Mouse (Mus musculus): ENCODE results near the gene Ogg1. TPM values are rescaled to one million over a fixed set of nuclear protein-coding genes. Genes with fewer than 3 reads are reported as not detected.
"Not testable (repeated sequence)": the region's sequence is repeated elsewhere in the genome, so short reads cannot be mapped to it uniquely, and the experiment has no call there.

The Ogg1 gene
- total and polyA plus RNA-seq, 3 experiments: 5.0 to 10.3 (median 5.7) TPM

DNA sequence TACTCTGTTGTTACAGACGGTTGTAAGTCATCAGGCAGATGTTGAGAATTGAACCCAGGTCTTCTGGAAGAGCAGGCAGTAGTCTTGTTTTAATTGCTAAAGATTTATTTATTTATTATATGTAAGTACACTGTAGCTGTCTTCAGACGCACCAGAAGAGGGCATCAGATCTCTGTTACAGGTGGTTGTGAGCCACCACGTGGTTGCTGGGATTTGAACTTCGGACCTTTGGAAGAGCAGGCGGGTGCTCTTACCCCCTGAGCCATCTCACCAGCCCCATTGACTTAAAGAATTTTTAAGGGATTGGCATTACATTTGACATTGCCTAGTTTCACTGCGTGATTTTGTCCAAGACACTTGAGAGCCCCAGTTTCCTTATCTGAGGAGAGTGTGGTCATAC is 6.0 kb downstream of the Ogg1 start:
- 66% methylated on average over 6 of the region's 6 CpGs for WGBS
- intact Hi-C loops (cut with DNase I): loop anchor here (5.0 kb wide), 1 partner anchor 135 kb away; no protein-coding TSS in a partner anchor

DNA sequence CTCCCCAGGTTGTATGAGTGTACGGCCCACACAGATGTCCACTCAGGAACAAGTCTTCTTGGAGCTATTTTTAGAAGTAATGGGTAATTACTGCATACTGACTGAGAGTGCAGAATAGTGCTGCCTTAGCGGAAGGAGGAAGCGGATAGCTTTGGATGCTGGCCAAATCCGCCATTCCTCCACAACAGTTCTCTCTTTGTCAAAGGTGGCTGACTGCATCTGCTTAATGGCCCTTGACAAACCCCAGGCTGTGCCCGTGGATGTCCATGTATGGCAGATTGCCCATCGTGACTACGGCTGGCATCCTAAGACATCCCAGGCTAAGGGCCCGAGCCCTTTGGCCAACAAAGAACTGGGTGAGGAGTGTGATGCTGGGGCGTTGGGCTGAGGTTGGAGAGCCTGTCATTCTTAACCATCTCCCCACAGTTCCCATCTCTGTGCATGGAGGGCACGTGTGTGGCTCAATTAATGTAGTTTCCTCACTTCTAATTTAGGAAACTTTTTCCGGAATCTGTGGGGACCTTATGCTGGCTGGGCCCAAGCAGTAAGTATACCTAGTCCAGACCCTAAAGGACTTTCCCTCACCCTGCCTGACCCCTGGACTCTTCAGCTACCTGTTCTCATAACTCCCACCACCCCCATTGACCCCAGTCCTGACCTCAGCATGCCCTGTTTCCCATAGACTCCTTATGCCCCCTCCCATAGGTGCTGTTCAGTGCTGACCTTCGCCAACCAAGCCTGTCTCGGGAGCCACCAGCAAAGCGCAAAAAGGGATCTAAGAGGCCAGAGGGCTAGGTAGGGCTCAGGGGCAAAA is 6.6 kb downstream of the Ogg1 start:
- Histone ChIP-seq H3K36me3 (ENCODE audit: control insufficient read depth, insufficient read depth, low read length) (peaks cover 8% of the 10 kb centered on the region), H3K4me1 (ENCODE audit: control insufficient read depth, insufficient read depth, low read length) (peaks cover 6% of the 10 kb centered on the region), H3K4me3 (no peak overlapping the region), H3K27ac (peak overlapping the region; percentile 47; the same call in 1 of the 2 replicates), H3K79me2 (replicated peaks; ENCODE audit: control insufficient read depth, insufficient read depth, low read length) (no peaks in the 10 kb centered on the region), H3K9ac (ENCODE audit: low read depth, low read length) (no peak overlapping the region), H3K27me3 (ENCODE audit: control insufficient read depth, insufficient read depth, low read length) (no peaks in the 10 kb centered on the region)
- WGBS: 35% methylated on average over 14 of the region's 14 CpGs
- TF ChIP-seq POLR2A (IDR thresholded peaks at IDR 0.05; ENCODE audit: insufficient read depth, low read depth, low read length) (no peak), CTCF (IDR thresholded peaks at IDR 0.05) (no peak), EP300 (IDR thresholded peaks at IDR 0.05; ENCODE audit: insufficient read depth, low read depth, low read length) (no peak)
- intact Hi-C loops (cut with DNase I): loop anchor here (5.0 kb wide), 1 partner anchor 134 kb away; no protein-coding TSS in a partner anchor
- peak; percentile 52 to 54 for DNase-seq

More for the DNA sequence above, 6.0 kb downstream of the Ogg1 start:
- TF ChIP-seq CTCF (IDR thresholded peaks at IDR 0.05): peak; percentile 42
- not testable (repeated sequence) for H3K4me3 ChIP-seq; DNase-seq; H3K36me3 ChIP-seq (ENCODE audit: control insufficient read depth, insufficient read depth, low read length); H3K27ac ChIP-seq; H3K79me2 ChIP-seq (replicated peaks; ENCODE audit: control insufficient read depth, insufficient read depth, low read length); H3K4me1 ChIP-seq (ENCODE audit: control insufficient read depth, insufficient read depth, low read length); H3K27me3 ChIP-seq (ENCODE audit: control insufficient read depth, insufficient read depth, low read length); H3K9ac ChIP-seq (ENCODE audit: low read depth, low read length)

DNA sequence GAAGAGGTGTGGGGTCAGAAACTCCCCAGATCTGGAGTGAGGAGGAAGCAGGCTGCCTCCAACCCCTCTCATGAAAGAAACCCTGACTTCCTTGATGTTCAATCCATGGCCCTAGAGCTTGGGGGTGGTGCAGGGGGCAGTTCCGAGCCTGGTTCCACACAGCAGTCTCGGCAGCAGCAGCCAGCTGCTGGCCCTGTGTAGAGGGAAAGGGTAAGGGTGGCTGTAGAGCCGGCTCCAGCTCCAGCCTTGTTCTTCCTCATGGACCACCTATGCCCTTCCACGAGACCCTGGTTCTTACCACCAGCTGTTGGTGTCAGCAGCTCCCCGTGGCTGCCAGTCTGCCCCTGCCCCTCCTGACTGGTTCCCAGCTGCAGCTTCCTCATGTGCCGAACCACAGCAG is 7.4 kb downstream of the Ogg1 start:
- Histone ChIP-seq H3K27ac (no peak overlapping the region), H3K4me1 (ENCODE audit: control insufficient read depth, insufficient read depth, low read length) (peaks cover 6% of the 10 kb centered on the region), H3K79me2 (replicated peaks; ENCODE audit: control insufficient read depth, insufficient read depth, low read length) (no peaks in the 10 kb centered on the region), H3K9ac (ENCODE audit: low read depth, low read length) (no peak overlapping the region), H3K36me3 (ENCODE audit: control insufficient read depth, insufficient read depth, low read length) (peaks cover 8% of the 10 kb centered on the region), H3K4me3 (no peak overlapping the region), H3K27me3 (ENCODE audit: control insufficient read depth, insufficient read depth, low read length) (no peaks in the 10 kb centered on the region)
- WGBS: 73% methylated on average over 6 of the region's 6 CpGs
- TF ChIP-seq POLR2A (IDR thresholded peaks at IDR 0.05; ENCODE audit: insufficient read depth, low read depth, low read length) (no peak), EP300 (IDR thresholded peaks at IDR 0.05; ENCODE audit: insufficient read depth, low read depth, low read length) (no peak), CTCF (IDR thresholded peaks at IDR 0.05) (no peak)
- intact Hi-C loops (cut with DNase I): loop anchor here (5.0 kb wide), 1 partner anchor 133 kb away; no protein-coding TSS in a partner anchor
- DNase-seq: peak in 1 of 2 experiments; percentile 11

DNA sequence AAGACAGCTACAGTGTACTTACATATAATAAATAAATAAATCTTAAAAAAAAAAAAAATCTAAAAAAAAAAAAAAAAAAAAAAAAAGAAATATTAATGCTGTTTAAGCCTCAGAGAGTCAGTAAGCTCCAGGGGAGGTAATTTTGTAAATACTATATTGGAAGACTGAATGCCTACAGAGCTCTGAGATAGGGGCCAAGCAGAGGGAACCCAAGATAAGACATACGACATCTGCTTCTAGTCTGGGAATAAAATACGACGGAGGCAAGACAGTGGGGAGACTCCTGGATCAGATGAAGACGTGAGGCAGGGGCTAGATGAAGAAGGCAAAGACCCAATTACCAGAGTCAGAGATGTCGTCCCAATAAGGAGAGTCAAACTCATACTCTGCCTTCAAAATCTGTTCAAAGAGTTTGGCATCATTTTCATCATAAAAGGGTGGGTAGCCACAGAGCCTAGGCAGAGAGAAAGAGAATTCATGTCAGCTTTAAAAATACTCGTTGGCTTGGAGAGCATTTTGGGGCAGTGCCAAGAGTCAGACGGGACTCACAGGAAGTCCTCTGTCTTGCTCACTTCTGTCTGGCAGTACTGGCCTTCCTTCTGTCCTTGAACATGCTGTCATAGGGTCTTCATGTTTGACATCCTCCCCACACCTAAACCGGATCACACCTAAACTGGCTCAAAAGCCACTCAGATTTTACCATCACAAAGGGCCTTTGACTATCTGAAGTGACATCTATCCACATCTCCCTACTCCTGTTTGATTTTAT is 10.3 kb downstream of the Ogg1 start:
- Histone ChIP-seq H3K4me1 (ENCODE audit: control insufficient read depth, insufficient read depth, low read length) (peaks cover 8% of the 10 kb centered on the region), H3K36me3 (ENCODE audit: control insufficient read depth, insufficient read depth, low read length) (peaks cover 8% of the 10 kb centered on the region), H3K9ac (ENCODE audit: low read depth, low read length) (no peak overlapping the region), H3K27me3 (ENCODE audit: control insufficient read depth, insufficient read depth, low read length) (no peaks in the 10 kb centered on the region), H3K27ac (peak overlapping the region; percentile 34), H3K79me2 (replicated peaks; ENCODE audit: control insufficient read depth, insufficient read depth, low read length) (no peaks in the 10 kb centered on the region), H3K4me3 (no peak overlapping the region)
- TF ChIP-seq POLR2A (IDR thresholded peaks at IDR 0.05; ENCODE audit: insufficient read depth, low read depth, low read length): no peak
- no peak for TF ChIP-seq EP300 (IDR thresholded peaks at IDR 0.05; ENCODE audit: insufficient read depth, low read depth, low read length)
- no peak for TF ChIP-seq CTCF (IDR thresholded peaks at IDR 0.05)
- 21% methylated on average over 8 of the region's 8 CpGs for WGBS
- intact Hi-C loops (cut with DNase I): no loop called here
- no peak for DNase-seq

DNA sequence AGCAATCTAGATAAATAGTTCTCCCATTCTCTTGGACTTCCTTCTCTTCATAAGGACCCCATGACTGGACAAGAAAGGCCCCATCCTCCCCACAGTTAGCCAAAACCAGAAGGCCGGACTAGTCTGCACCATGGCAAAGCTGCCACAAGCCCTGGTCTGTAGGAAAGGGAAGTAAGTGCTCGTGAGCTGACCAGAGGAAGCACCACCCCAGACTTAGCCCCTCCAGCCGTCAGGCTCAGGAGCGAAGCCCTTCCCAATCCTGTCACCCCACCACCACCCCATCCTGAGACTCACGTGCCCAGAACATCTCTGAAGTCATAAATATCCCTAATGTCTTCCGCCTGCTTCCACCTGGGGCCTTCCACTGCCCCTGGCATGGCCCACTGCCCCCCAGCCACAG is 14.8 kb downstream of the Ogg1 start:
- WGBS: 69% methylated on average over 6 of the region's 6 CpGs

More for the DNA sequence above, 14.8 kb downstream of the Ogg1 start:
- Histone ChIP-seq H3K36me3 (ENCODE audit: control insufficient read depth, insufficient read depth, low read length) (peaks cover 8% of the 10 kb centered on the region), H3K27ac (no peak overlapping the region; the same call in 1 of the 2 replicates), H3K4me1 (ENCODE audit: control insufficient read depth, insufficient read depth, low read length) (peaks cover 14% of the 10 kb centered on the region), H3K4me3 (no peak overlapping the region), H3K9ac (ENCODE audit: low read depth, low read length) (no peak overlapping the region), H3K27me3 (ENCODE audit: control insufficient read depth, insufficient read depth, low read length) (no peaks in the 10 kb centered on the region), H3K79me2 (replicated peaks; ENCODE audit: control insufficient read depth, insufficient read depth, low read length) (no peaks in the 10 kb centered on the region)
- intact Hi-C loops (cut with DNase I): no loop called here
- TF ChIP-seq EP300 (IDR thresholded peaks at IDR 0.05; ENCODE audit: insufficient read depth, low read depth, low read length): no peak
- DNase-seq: peak in 1 of 2 experiments; percentile 33
